Mouse (Mus musculus) E14TG2a.4 (cell line): ENCODE measurements at regions not wholly inside any gene's neighbourhood (a gene's known extent, or its start where the extent isn't known, plus 50 kb on each side); places are given as distances from the start of the nearest gene placed in this dataset.

Source experiments
- H3K27me3 ChIP-seq: 2 replicates; pipeline ENCODE4 v1.6.1; 2014; ENCODE audit warnings: low read length, control low read depth; ENCODE audit not compliant: insufficient read depth
- H3K36me3 ChIP-seq: 2 replicates; pipeline ENCODE4 v1.6.1; 2014; ENCODE audit warnings: low read length, control low read depth; ENCODE audit not compliant: insufficient read depth
- H3K4me1 ChIP-seq: replicated peaks from 2 replicates; pipeline ENCODE4 v1.6.1; 2014; ENCODE audit warnings: low read depth, low read length, control low read depth
- H3K4me3 ChIP-seq: replicated peaks from 2 replicates; pipeline ENCODE4 v1.5.1; 2014; ENCODE audit warnings: mild to moderate bottlenecking, low read length
- H3K9me3 ChIP-seq: 2 replicates; pipeline ENCODE4 v1.6.1; 2014; ENCODE audit warnings: low read length, control low read depth
- CTCF ChIP-seq: conservative IDR thresholded peaks from 2 replicates; pipeline ENCODE4 v1.5.1; 2014; ENCODE audit warnings: low read length
- NANOG ChIP-seq: IDR thresholded peaks from 2 replicates; pipeline ENCODE4 v1.6.1; 2014; ENCODE audit warnings: borderline replicate concordance, low read length, mixed read lengths
- POU5F1 ChIP-seq: IDR thresholded peaks from 2 replicates; pipeline ENCODE4 v1.6.1; 2014; ENCODE audit warnings: low read length, borderline replicate concordance

DNA sequence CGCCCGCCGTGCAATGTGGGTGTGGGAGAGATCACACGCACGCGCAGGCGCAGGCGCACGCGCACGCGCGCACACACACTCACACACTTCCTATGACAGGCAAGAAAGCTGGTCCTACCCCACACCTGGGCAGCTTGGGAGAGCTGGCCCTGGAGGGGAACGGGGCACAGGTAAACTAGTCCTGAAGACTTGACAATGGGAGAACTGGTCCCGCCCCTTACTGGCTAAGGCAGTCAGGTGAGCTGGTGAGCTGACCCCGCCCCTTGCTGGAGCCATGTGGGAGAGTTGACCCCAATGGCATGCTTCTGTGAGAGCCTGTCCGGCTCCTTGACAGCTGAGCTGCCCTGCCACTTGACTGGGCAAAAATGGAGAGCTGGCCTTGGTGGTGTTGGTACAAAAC is 159.5 kb upstream of the Arg1 start:
- Histone ChIP-seq H3K9me3 (no peaks in the 10 kb centered on the region), H3K4me3 (peak overlapping the region; percentile 68), H3K36me3 (no peaks in the 10 kb centered on the region), H3K27me3 (peaks cover 10% of the 10 kb centered on the region), H3K4me1 (peaks cover 5% of the 10 kb centered on the region)
- TF ChIP-seq CTCF, result no peak
- TF ChIP-seq NANOG, result no peak
- TF ChIP-seq POU5F1, result no peak

DNA sequence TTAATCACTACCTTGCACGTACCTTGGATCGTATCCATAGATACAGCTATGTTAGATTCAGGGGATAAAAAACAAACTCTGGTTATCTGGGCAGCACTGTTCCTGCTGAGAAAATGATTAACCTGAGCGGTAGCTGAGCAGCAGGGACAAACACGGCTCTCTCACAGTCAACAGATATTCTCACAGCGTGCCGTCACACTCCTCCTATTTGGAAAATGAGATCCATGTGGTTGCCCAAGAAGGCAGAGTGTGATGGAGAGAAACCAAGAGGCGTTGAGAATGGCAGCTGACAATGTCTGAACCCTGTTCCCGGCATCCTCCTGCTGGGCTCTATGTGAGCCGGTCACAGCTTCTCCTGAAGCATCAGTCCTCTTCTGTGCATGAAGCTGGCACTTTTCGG is 155.6 kb upstream of the Arg1 start:
- Histone ChIP-seq H3K4me3 (no peak overlapping the region), H3K27me3 (peaks cover 7% of the 10 kb centered on the region), H3K9me3 (no peaks in the 10 kb centered on the region), H3K4me1 (peaks cover 5% of the 10 kb centered on the region), H3K36me3 (no peaks in the 10 kb centered on the region)
- TF ChIP-seq CTCF (no peak), POU5F1 (no peak), NANOG (no peak)

DNA sequence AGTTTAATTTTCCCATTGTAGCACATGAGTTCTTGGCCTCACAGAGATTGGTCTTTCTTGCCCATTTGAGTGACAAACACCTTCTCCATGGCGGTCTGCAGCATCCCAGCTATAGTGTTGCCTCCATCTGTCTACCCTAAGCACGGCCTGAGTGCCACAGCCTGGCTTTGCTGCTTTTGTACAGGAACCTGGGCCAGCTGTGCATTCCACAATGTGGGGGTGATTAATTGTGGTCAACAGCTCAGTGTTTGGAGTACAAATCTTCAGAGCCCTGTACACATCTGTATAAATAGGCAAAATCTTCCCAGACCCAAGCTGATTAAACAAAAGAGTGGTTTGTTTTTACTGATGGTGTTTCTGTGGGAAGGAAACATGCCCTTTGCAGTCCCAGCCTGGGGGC is 145.3 kb upstream of the Arg1 start:
- H3K9me3 ChIP-seq, result peaks cover 12% of the 10 kb centered on the region; the same call in 1 of the 2 replicates
- H3K4me1 ChIP-seq, result no peaks in the 10 kb centered on the region
- no peak overlapping the region for H3K4me3 ChIP-seq
- TF ChIP-seq POU5F1, result no peak
- TF ChIP-seq CTCF, result no peak
- TF ChIP-seq NANOG, result no peak
- no peaks in the 10 kb centered on the region for H3K36me3 ChIP-seq
- H3K27me3 ChIP-seq, result no peaks in the 10 kb centered on the region

DNA sequence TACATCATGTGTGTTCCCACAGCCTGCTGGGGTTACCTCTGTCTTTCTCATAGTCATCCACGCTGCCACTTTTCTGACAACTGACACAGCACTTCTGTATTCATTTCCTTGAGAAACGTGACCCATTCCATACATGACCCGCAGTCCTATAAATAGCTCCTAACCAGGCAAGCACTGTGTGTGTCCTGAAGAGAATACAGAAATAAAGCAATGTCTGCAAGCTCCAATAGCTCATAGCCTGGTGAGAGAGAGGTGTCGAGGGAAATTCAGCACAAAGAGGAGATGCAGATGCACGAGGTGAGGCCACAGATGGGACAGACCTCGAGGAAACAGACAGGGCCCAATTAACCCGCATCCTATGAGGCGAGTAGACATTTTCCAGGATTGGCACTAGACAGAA is 141.0 kb upstream of the Arg1 start:
- H3K27me3 ChIP-seq, result no peaks in the 10 kb centered on the region
- no peak overlapping the region for H3K4me3 ChIP-seq
- no peaks in the 10 kb centered on the region for H3K36me3 ChIP-seq
- no peaks in the 10 kb centered on the region for H3K4me1 ChIP-seq
- peaks cover 12% of the 10 kb centered on the region; the same call in 1 of the 2 replicates for H3K9me3 ChIP-seq
- no peak for TF ChIP-seq POU5F1
- no peak for TF ChIP-seq NANOG
- no peak for TF ChIP-seq CTCF

DNA sequence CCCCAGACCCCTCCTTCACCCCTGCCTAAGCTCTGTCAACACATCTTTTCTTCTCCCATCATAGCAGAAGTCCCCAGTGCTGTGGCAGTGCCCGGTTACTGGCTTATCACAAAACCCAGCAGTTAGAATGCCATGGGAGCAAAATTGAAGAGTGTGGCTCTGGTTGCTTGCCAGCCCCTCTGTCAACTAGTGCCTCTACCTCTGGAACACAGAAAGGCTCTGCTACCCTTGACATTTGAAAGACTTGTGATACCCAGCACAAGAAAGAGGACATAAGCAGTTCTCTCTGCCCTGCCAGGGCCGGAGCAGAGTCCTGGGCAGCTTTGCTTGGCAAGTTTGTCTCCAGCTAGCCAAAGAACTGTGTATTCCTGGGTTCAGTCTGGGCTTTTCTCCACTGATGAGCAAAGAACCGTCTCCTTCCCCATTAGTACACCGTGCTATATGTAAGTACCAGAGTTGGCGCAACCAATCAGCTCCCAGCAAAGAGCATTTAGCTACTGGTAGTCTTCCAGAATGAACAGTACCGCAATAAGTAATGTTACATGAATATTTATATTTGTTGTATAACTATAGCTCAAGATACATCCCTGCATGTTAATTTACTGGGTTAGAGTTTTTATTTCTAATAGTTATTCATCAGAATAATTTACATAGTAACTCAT is 137.5 kb upstream of the Arg1 start:
- no peaks in the 10 kb centered on the region for H3K36me3 ChIP-seq
- no peaks in the 10 kb centered on the region for H3K4me1 ChIP-seq
- no peaks in the 10 kb centered on the region for H3K27me3 ChIP-seq
- peaks cover 3% of the 10 kb centered on the region; the same call in 1 of the 2 replicates for H3K9me3 ChIP-seq
- TF ChIP-seq NANOG (no peak), CTCF (no peak), POU5F1 (no peak)
- H3K4me3 ChIP-seq, result no peak overlapping the region

DNA sequence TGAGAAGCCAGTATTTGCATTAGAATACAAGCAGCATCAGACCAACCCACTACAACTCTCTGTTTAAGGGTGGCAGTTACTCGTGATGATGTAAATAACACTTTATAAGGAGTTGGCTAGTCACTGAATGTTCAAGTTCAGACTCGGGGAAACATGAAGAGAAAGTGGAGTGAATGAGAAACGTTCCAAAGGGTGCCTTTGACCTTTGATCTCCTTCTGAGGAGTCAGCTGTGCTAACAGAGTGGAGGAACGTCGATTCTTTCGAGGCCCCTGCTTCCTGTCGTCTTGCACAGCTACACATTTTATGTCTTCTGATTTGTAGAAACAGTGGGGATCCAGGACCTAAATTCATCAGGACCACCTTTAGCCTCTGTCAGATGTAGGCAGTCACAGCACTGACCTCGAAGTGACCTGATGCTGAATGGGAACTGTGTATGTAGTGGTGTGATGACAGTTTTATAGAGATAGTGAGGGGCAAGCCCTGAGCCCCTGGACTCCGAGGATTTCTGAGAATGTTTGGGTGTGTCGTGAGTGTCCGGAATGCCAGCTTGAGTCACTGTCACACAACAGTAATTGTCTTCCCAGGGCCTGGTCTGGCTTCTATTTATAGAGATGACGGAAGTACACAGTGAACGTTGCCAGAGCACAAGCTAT is 134.2 kb upstream of the Arg1 start:
- Histone ChIP-seq H3K27me3 (no peaks in the 10 kb centered on the region), H3K9me3 (no peaks in the 10 kb centered on the region), H3K36me3 (no peaks in the 10 kb centered on the region), H3K4me1 (no peaks in the 10 kb centered on the region), H3K4me3 (no peak overlapping the region)
- TF ChIP-seq CTCF (no peak), POU5F1 (no peak), NANOG (no peak)

DNA sequence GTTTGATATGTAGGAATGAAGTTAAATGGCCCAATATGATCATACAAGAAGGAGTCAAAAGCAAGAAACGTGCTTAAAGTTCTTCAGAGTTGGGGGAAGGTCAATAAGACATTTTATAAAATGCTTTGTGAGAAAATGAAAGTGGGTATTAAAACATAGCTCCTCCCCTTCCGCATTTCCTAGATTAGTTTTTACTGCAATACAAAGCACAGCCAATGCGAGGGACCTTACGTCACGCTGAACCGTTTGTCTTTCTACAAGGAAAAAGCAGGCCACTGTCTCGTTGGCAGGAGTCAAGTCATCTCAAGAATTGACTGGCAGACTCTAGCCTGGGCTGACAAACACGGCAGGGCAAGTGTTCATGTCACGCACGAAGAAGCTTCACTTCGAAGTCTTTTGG is 131.4 kb upstream of the Arg1 start:
- Histone ChIP-seq H3K36me3 (no peaks in the 10 kb centered on the region), H3K4me3 (no peak overlapping the region), H3K4me1 (no peaks in the 10 kb centered on the region), H3K9me3 (no peaks in the 10 kb centered on the region), H3K27me3 (no peaks in the 10 kb centered on the region)
- TF ChIP-seq POU5F1 (no peak), CTCF (no peak), NANOG (no peak)

DNA sequence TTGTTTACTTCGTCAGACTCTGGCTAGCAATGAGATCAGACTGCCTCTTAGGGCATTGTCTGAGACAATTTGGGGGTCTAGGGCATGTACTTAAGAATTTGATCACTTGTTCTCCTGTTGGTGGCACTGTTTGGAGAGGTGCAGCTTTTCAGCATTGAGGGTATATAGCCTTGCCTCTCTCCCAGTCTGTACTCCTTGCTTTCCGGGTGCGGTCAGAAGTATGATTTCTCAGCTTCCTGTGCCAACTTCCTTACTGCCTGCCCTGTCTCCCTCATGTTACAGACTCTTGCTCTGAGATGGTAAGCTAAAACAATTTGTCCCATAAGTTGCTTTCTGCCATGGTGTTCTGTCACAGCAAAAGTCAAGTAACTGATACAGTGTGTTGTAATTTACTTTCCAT is 124.7 kb upstream of the Arg1 start:
- Histone ChIP-seq H3K9me3 (no peaks in the 10 kb centered on the region), H3K27me3 (no peaks in the 10 kb centered on the region), H3K36me3 (no peaks in the 10 kb centered on the region), H3K4me3 (no peak overlapping the region), H3K4me1 (no peaks in the 10 kb centered on the region)
- TF ChIP-seq CTCF, result no peak; the same call in 1 of the 2 replicates
- TF ChIP-seq POU5F1, result no peak
- no peak for TF ChIP-seq NANOG
